Mouse (Mus musculus) spleen, adult 2 months (tissue): Measurements from ENCODE around the gene Tdg.

Source experiments
- CTCF ChIP-seq: fragments of 200-500 bp; IDR thresholded peaks from 2 replicates; pipeline ENCODE4 v1.5.1; 2011; ENCODE audit warnings: mild to moderate bottlenecking, inconsistent platforms; ENCODE audit not compliant: insufficient read depth, insufficient read length, insufficient replicate concordance; ENCODE audit errors: extremely low read depth
- POLR2A ChIP-seq: fragments of 200-500 bp; IDR thresholded peaks from 2 replicates; pipeline ENCODE4 v1.6.1; 2011; ENCODE audit warnings: low read depth, low read length, inconsistent platforms

- TF ChIP-seq CTCF (no peak), POLR2A (no peak)
Measured at GRCm38 (mm10) chr10:82681639-82682038, 52.0 kb downstream of the Tdg start.
